Mouse (Mus musculus) left cerebral cortex, postnatal 10 days (tissue): ENCODE measurements around the gene Ptprc. TPM values are rescaled to one million over a fixed set of nuclear protein-coding genes. Genes with fewer than 3 reads are reported as not detected.
A peak's percentile ranks its signal among the peaks of the same experiment; 100 is the strongest.

Experiments
- DNase-seq, 2 experiments: peaks; one replicate each; pipeline ENCODE4 v3.0.0; 2021 to 2022; ENCODE audit warnings: low spot score in 2 of 2, mixed read lengths in 1 of 2; ENCODE audit errors: extremely low spot score in 1 of 2
- intact Hi-C: fragments of 180-260 bp; cut with DNase I; formaldehyde crosslinking; loops from one replicate; pipeline ENCODE4 v1.15.1; 2025
- total RNA-seq, 2 experiments: library from RNA; stranded (reverse); gene quantifications; 2 replicates each; pipeline ENCODE4 v1.2.3; 2021

Gene Ptprc
- total RNA-seq, 2 experiments from 2014 or later: 2.3 to 2.7 TPM

DNA sequence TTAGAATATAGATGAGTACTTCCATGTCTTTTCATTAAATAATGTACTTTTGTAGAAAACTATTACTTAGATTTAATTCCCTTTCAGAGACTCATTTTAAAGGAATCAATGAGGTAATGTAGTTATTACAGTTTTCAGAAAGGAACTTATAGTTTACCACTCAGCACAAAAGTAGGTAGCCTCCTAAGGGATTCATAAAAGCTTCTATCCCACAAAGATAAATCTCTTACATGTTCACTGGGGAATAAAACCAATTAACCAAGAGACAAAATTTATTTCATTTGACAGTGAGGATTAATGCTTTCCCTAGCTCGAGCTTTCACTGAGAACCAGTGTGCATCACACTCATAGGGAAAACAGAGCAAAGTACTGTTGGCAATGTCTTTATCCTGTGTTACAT lies 82.3 kb downstream of the Ptprc start:
- intact Hi-C loops: no loop called here
- DNase-seq: no peak

DNA sequence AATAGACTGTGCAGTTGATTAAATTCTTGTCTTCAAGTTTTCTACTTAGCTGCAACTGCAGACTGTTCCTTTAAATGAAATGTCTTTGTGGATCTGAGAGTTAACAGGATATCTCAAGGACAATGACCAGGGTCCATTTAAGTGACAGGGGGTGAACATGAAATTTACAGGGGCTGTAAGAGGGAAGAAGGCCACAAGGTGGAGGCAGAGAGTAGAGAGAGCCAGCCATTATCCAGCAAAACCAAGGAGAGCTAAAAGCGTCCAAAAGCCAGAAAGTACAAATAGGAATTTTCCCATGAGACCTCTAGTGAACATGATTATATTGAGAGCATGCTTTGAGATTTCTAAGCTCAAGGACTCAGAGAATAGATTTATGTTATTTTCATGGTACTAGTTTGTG lies 89.7 kb downstream of the Ptprc start:
- intact Hi-C loops: no loop called here
- DNase-seq: peak; percentile 3 to 33

DNA sequence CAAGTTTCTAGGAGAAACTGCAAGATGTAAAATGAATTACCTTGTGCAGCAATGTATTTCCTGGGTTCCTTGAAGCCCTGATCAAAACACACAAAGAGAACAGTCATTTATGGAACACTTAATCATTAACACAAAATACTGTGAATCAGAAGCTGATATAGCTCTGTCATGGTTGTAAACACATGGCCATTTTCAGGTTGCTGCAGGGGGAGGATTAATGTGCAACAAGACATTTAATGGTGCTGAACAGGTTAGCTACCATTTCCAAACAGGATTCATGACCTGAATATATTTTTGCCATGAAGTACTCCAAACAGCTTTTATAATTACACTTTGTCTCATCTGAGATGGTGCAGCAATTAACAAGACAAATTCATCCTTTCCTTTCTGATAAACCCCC lies 91.8 kb downstream of the Ptprc start:
- intact Hi-C loops: no loop called here
- no peak for DNase-seq

DNA sequence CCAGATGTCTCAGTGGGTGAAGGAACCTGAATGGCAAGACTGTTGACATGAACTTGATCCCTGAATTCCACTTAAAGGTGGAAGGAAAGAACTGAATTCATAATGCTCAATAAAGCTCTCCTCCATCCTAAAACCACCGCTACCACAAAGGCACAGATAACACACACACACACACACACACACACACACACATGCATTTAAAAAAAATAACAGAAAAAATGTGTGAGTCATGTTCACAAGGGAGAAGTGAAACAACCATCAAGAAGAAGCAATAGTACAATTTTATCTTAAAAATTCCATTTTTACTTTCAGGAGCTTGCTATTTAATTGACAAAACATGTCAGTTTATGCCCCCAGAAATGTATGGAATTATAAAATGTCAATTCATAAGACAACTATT lies 95.2 kb downstream of the Ptprc start:
- intact Hi-C loops: no loop called here
- no peak for DNase-seq

DNA sequence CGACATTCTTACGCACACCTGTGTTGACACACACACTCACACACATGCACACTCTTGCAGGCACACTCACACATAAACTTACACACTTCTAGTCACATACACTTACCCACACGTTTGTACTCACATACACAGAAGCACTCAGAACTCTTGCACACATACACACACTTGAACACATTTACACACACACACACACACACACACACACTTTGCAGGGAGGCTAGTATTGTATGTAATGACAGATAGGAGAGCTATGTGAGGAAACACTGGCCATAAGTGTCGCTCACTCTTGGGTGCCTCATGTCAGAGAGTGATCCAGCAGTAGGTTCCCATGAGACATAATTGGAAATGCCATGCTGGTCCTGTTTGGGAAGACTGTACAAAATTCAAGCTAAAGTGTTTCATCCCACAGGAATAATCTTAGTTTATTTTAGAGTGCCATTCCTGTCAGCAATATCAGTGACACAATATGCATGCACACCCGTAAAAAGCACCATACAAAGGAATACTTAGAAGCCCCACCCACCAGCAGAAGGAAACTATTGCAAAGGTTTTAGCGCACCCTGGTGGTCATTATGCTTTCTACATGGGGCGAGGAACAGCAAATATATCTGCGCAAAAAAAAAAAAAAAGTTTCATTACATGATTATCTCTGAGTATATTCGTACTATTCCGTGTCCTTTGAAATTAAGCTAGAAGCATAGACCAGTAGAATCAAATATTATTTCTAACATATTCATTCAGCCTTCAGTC lies 131.1 kb downstream of the Ptprc start:
- DNase-seq: peak; percentile 74 to 85
- intact Hi-C loops: loop anchor here (5.0 to 10.0 kb wide), 2 partner anchors 147 to 710 kb away; no protein-coding TSS in a partner anchor

DNA sequence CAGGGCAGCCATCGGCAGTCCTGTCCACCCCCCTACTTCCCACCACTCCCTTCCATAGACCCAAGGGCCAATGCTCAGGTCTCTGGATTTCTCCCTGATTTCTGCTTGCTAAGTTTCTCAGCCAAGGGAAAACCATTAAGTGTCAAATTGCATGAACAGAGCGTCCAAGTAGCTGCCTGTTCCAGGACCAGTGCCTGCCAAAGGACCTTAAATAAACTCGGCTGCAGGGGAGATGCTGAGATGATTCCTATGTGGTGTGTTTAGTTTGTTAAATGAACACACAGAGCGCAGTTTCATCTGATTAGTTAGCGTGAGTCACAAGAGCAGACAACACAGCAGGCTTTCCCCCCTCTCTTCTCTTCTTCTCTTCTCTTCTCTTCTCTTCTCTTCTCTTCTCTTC lies 135.0 kb downstream of the Ptprc start:
- DNase-seq: no peak
- intact Hi-C loops: loop anchor here (5.0 to 10.0 kb wide), 2 partner anchors 143 to 706 kb away; no protein-coding TSS in a partner anchor

DNA sequence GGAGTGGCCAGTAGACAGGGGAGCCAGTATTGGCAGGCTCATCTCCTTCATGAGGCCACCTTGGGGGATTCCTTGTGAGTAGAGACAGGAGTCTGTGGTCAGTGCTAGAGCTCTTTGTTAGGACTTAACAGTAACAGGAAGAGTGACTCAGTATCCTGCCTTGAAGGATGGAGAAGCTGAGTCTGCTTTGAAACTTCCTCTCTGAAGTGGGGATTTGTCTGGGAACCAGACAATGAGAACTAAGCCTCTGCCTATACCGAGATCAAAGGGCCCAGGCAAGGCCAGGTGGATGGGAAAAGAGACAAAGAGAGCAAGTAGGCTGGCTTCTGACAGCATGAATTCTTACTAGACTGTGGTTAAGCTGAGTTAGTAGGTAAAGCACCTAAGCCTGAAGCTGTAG lies 136.3 kb downstream of the Ptprc start:
- DNase-seq: no peak
- intact Hi-C loops: no loop called here

DNA sequence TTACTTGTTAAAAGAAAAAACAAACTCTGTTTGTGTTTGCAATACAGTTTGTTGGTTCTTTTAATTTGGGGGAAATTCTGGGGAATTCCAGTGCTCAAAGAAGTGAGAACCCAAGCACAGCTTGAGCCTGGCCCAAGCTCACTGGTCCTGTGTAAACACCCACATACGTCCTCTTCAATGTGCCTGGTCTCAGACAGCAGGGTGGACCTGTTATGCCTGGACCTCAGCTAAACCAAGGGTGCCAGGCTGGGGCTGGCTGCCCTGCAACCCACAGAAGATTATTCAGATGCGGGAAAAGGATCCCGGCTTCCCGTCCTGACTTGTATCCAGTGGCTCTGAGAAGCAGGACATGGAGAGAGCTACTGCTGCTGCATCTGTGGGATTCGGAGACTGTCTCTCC lies 138.0 kb downstream of the Ptprc start:
- no peak for DNase-seq
- intact Hi-C loops: no loop called here

DNA sequence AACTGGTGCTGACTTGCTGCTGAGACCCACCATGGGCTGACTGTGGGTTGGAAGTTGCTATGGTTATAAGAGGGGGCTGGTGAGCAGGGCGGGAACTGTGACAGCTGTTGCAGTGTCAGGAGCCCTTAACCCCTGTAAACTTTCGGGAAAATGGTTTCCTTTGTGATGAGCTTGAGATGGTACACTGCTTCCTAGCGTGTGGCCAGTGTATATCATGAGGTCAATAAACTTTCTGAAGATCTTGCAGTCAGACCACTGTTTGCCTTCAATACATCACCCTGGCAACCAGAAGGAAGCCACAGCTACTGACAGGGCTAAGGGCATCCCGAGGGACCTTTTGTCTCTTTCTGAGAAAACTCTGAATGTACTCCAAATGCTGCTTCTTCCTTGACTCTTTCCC lies 145.9 kb downstream of the Ptprc start:
- intact Hi-C loops: no loop called here
- DNase-seq: no peak

DNA sequence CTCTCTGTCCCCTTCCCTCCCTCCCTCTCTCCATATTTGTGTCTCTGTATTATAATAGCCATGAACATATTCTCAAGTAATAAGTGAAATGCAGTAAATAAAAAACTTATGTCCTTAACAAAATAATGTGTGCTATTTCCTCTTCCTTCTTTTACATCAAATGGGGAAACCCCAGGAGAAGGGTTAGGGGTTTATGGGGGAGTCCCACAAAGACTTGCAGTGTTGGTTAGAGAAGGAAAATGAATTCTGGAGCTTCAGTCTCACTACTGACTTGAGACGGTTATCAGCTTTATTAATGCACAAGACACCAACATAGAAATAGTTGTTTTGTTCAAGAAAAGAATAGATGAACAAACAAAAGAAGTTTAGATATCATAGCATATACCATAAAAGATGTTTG lies 150.2 kb downstream of the Ptprc start:
- intact Hi-C loops: no loop called here
- no peak for DNase-seq

DNA sequence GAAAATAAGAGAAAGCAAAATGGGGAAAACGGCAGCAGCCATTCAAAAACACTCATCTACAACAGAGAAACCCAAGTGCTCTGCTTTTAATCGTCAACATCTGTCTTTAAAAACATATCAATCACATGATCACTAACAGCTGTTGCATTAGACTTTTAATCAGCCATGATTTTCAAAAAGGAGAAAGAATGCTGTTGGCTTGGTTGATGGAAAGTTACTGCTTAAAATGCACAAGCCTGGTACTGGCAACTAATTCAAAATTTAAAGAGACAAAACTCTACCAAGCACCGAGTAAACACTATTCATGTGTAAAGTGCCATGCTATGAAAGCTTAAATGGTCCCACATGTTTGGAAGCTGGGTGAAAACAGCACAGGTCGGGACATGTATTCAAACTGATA lies 151.9 kb downstream of the Ptprc start:
- intact Hi-C loops: no loop called here
- DNase-seq: no peak

DNA sequence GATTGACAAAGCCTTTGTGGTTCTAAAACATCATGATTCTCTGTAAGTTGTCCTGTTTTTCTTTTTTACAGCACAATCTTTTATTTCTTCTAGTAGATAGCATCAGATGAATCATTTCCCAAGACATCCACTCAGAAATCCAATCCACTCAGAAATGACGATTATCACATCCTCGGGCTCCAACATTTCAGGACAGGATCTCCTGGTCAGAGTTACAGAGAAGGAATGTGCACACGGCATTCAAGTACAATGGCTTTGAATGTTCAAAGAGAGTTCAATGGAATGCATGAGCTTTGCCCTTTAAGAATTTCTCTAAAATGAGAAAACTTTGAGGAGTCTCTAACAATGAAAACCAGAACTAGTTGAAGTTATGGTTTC lies 152.6 kb downstream of the Ptprc start:
- intact Hi-C loops: no loop called here
- DNase-seq: no peak

DNA sequence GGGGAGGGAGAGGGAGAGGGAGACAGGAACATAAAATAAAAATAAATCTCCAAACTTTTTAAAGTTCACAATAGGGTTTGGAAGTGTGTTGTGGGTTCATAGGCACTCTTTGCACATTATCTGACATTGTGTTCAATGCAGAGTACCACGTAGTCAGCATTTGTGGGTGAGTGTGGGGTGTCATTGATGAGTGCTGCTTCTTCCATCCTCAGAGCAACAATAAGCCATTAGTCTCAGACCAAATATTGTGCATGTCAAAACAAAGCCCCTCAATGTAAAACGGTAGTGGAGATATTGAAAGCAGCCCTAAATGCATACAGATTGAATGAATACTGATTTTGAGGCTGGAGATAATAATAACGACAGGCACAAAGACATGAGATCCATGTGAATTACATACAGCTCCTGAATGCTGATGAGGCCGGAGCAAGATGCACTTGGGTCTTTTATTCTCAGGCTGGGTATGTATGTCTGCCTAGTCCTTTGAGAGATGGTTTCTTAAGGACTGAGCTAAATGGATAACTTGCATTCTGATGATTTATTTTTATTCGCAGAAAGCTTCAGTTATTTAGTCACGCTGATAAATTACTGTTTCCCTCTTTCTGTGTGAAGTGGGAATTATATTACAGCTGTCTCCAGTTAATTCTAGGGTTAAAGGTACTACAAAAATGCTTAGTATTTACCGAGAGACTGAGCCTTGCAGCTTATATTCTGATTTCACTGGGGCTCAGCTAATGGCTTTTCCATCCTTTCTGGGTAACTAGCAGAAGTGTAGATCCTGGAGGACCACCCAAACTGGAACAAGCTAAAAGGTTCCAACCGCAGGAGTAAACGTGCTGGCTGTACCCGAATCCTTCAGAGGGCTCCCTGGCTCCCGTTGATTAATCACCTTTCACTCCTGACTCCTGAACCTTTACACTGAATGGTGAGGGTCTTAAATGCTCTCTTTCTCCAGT lies 153.3 kb downstream of the Ptprc start:
- intact Hi-C loops: no loop called here
- DNase-seq: no peak

Other genes starting within 250 kb of the Ptprc start
- not detected for gene Atp6v1g3, start 98.0 kb upstream of the Ptprc start, total RNA-seq